Mouse (Mus musculus) kidney, adult 2 months (tissue): ENCODE measurements around the gene Mob3b. TPM values are rescaled to one million over a fixed set of nuclear protein-coding genes. Genes with fewer than 3 reads are reported as not detected.

ENCODE experiments used
- DNase-seq: peaks from one replicate; pipeline ENCODE4 v3.0.0; 2021
- H3K27ac ChIP-seq: fragments of 200-500 bp; 2 replicates; pipeline ENCODE4 v1.5.1; 2012; ENCODE audit warnings: low read depth, low read length, control low read depth, inconsistent platforms; ENCODE audit not compliant: insufficient read depth
- H3K27me3 ChIP-seq: fragments of 200-500 bp; replicated peaks from 2 replicates; pipeline ENCODE4 v1.6.1; 2012; ENCODE audit warnings: mild to moderate bottlenecking, moderate library complexity, low read length, inconsistent platforms; ENCODE audit not compliant: control insufficient read depth, insufficient read depth
- H3K36me3 ChIP-seq: fragments of 200-500 bp; 2 replicates; pipeline ENCODE4 v1.6.1; 2012; ENCODE audit warnings: mild to moderate bottlenecking, moderate library complexity, low read length, inconsistent platforms; ENCODE audit not compliant: control insufficient read depth, insufficient read depth
- H3K4me1 ChIP-seq: fragments of 200-500 bp; 2 replicates; pipeline ENCODE4 v1.6.1; 2011; ENCODE audit warnings: low read length; ENCODE audit not compliant: control insufficient read depth, insufficient read depth
- H3K4me3 ChIP-seq: fragments of 200-500 bp; 2 replicates; pipeline ENCODE4 v1.5.1; 2011; ENCODE audit warnings: mild to moderate bottlenecking, low read depth, low read length, control low read depth; ENCODE audit not compliant: insufficient read depth
- CTCF ChIP-seq: fragments of 200-500 bp; conservative IDR thresholded peaks from 2 replicates; pipeline ENCODE4 v1.5.1; 2011; ENCODE audit warnings: low read depth, mild to moderate bottlenecking, control low read depth, low read length, moderate library complexity, mixed read lengths; ENCODE audit not compliant: insufficient read depth, insufficient read length
- POLR2A ChIP-seq: fragments of 200-500 bp; IDR thresholded peaks from one replicate; pipeline ENCODE4 v1.6.1; 2011; ENCODE audit warnings: low read depth, low read length, control low read depth
- WGBS: fragments of 180-500 bp; shearing (Covaris S2); methylation state at CpG from one replicate; pipeline ENCODE4 v1.1.7; 2018; 5-methylcytosine and 5-hydroxymethylcytosine counted together
- polyA plus RNA-seq: library from polyadenylated mRNA; depleted of rRNA; stranded (reverse); fragments of >200 nt; gene quantifications from 2 replicates; pipeline ENCODE4 v1.2.3, GENCODE M21; 2012

Gene Mob3b
- polyA plus RNA-seq, 1 experiment: 11.8 TPM

- H3K27me3 ChIP-seq: no peaks in the 10 kb centered on the region
- TF ChIP-seq CTCF: no peak
- TF ChIP-seq POLR2A: no peak
- H3K4me3 ChIP-seq: no peak overlapping the region
- no peak overlapping the region for H3K27ac ChIP-seq
- H3K36me3 ChIP-seq: no peaks in the 10 kb centered on the region
- WGBS: 78% methylated on average over 5 of the region's 5 CpGs
- no peaks in the 10 kb centered on the region for H3K4me1 ChIP-seq
- no peak for DNase-seq
These were observed 126.1 kb downstream of the Mob3b start for GRCm38 (mm10) chr4:35031141-35031540.

- H3K4me3 ChIP-seq: no peak overlapping the region
- no peaks in the 10 kb centered on the region for H3K4me1 ChIP-seq
- no peak for DNase-seq
- no peaks in the 10 kb centered on the region for H3K27me3 ChIP-seq
- no peak overlapping the region for H3K27ac ChIP-seq
- TF ChIP-seq POLR2A (no peak), CTCF (no peak)
- H3K36me3 ChIP-seq: no peaks in the 10 kb centered on the region
- WGBS: 78% methylated on average over 1 of the region's 1 CpGs
These were observed 138.9 kb downstream of the Mob3b start for GRCm38 (mm10) chr4:35018416-35018815.

GRCm38 (mm10) chr4:35012401-35013307 is 144.6 kb downstream of the Mob3b start:
- H3K36me3 ChIP-seq: no peaks in the 10 kb centered on the region
- no peak for TF ChIP-seq POLR2A
- peak; percentile 56 for DNase-seq
- H3K27ac ChIP-seq: no peak overlapping the region; the same call in 1 of the 2 replicates
- WGBS: 22% methylated on average over 10 of the region's 10 CpGs
- no peaks in the 10 kb centered on the region for H3K27me3 ChIP-seq
- H3K4me3 ChIP-seq: no peak overlapping the region
- H3K4me1 ChIP-seq: peaks cover 5% of the 10 kb centered on the region; the same call in 1 of the 2 replicates

- Histone ChIP-seq H3K27ac (no peak overlapping the region), H3K4me3 (no peak overlapping the region), H3K4me1 (peaks cover 36% of the 10 kb centered on the region), H3K27me3 (no peaks in the 10 kb centered on the region), H3K36me3 (no peaks in the 10 kb centered on the region)
- no peak for DNase-seq
- TF ChIP-seq POLR2A (no peak), CTCF (no peak)
- WGBS: 61% methylated on average over 11 of the region's 11 CpGs
These were observed 150.6 kb downstream of the Mob3b start for GRCm38 (mm10) chr4:35006541-35007260.

- peak; percentile 66 for DNase-seq
These were observed 151.2 kb downstream of the Mob3b start for GRCm38 (mm10) chr4:35006056-35006455.

GRCm38 (mm10) chr4:35005068-35005769 is 152.1 kb downstream of the Mob3b start:
- WGBS: 53% methylated on average over 5 of the region's 5 CpGs
- DNase-seq: no peak
- Histone ChIP-seq H3K36me3 (no peaks in the 10 kb centered on the region), H3K27ac (no peak overlapping the region), H3K4me3 (no peak overlapping the region), H3K27me3 (no peaks in the 10 kb centered on the region), H3K4me1 (peaks cover 36% of the 10 kb centered on the region)
- TF ChIP-seq CTCF (no peak), POLR2A (no peak)

More at GRCm38 (mm10) chr4:35006056-35006455, 151.2 kb downstream of the Mob3b start:
- no peaks in the 10 kb centered on the region for H3K36me3 ChIP-seq
- H3K4me3 ChIP-seq: no peak overlapping the region
- peaks cover 36% of the 10 kb centered on the region for H3K4me1 ChIP-seq
- no peaks in the 10 kb centered on the region for H3K27me3 ChIP-seq
- H3K27ac ChIP-seq: no peak overlapping the region
- WGBS: 53% methylated on average over 6 of the region's 6 CpGs
- no peak for TF ChIP-seq POLR2A
- TF ChIP-seq CTCF: no peak

- H3K4me1 ChIP-seq: peaks cover 36% of the 10 kb centered on the region
- DNase-seq: no peak
- no peak overlapping the region for H3K4me3 ChIP-seq
- TF ChIP-seq POLR2A (no peak), CTCF (no peak)
- peak overlapping the region; percentile 51; the same call in 1 of the 2 replicates for H3K27ac ChIP-seq
- H3K36me3 ChIP-seq: no peaks in the 10 kb centered on the region
- whole genome bisulfite sequencing: 59% methylated on average over 8 of the region's 8 CpGs
- no peaks in the 10 kb centered on the region for H3K27me3 ChIP-seq
These were observed 152.8 kb downstream of the Mob3b start for GRCm38 (mm10) chr4:35004473-35004872.
